Mouse (Mus musculus): ENCODE results near the gene Vmn1r211. TPM values are rescaled to one million over a fixed set of nuclear protein-coding genes. Genes with fewer than 3 reads are reported as not detected.
"Not testable (repeated sequence)": the region's sequence is repeated elsewhere in the genome, so short reads cannot be mapped to it uniquely, and the experiment has no call there.

Vmn1r211 gene
- not detected in 2 replicates for total RNA-seq (2014; fragmentation: Nextera tagmentation)
- 0.11 and 0.12 TPM in 2 replicates for total RNA-seq (2017)
- not detected in 2 replicates for polyA plus RNA-seq (2012)

- no peak within 1 kb of the TSS for H3K4me3 ChIP-seq (ENCODE audit: low read depth, low read length)
- no peaks in the 10 kb centered on the region for H3K9me3 ChIP-seq (replicated peaks)
- ATAC-seq (ENCODE audit: extremely low read depth, insufficient number of reproducible peaks, low FRiP score, poor library complexity, severe bottlenecking), result no peak
- no peaks in the 10 kb centered on the region for H3K4me1 ChIP-seq (ENCODE audit: insufficient read depth, low read depth, low read length)
- H3K36me3 ChIP-seq (replicated peaks), result no peaks in the 10 kb centered on the region
- DNase-seq (ENCODE audit: low spot score), result no peak
- H3K27me3 ChIP-seq (ENCODE audit: insufficient read depth, low read length), result no peaks in the 10 kb centered on the region
- TF ChIP-seq GATA1 (IDR thresholded peaks at IDR 0.05; ENCODE audit: borderline replicate concordance, low read length) (no peak), TAL1 (conservative IDR thresholded peaks at IDR 0.05; ENCODE audit: low read depth, low read length) (no peak), GATA2 (IDR thresholded peaks at IDR 0.05; ENCODE audit: borderline replicate concordance, low read depth, low read length) (no peak), POLR2AphosphoS5 (IDR thresholded peaks at IDR 0.05; ENCODE audit: insufficient replicate concordance, low read depth, low read length) (no peak), CTCF (IDR thresholded peaks at IDR 0.05; ENCODE audit: low read depth, low read length) (no peak)
Measured at GRCm38 (mm10) chr13:22857461-22857860, at the start of gene Vmn1r211. TSS of gene Vmn1r211 (minus strand) at chr13:22857561.

- no peak for ATAC-seq (ENCODE audit: extremely low read depth, insufficient number of reproducible peaks, low FRiP score, poor library complexity, severe bottlenecking)
- H3K27me3 ChIP-seq (ENCODE audit: insufficient read depth, low read length), result no peaks in the 10 kb centered on the region
- TF ChIP-seq GATA1 (IDR thresholded peaks at IDR 0.05; ENCODE audit: borderline replicate concordance, low read length) (no peak), POLR2AphosphoS5 (IDR thresholded peaks at IDR 0.05; ENCODE audit: insufficient replicate concordance, low read depth, low read length) (no peak), CTCF (IDR thresholded peaks at IDR 0.05; ENCODE audit: low read depth, low read length) (no peak), GATA2 (IDR thresholded peaks at IDR 0.05; ENCODE audit: borderline replicate concordance, low read depth, low read length) (no peak), TAL1 (conservative IDR thresholded peaks at IDR 0.05; ENCODE audit: low read depth, low read length) (no peak)
- H3K36me3 ChIP-seq (replicated peaks), result no peaks in the 10 kb centered on the region
- no peak within 1 kb of the TSS for H3K4me3 ChIP-seq (ENCODE audit: low read depth, low read length)
- no peak for DNase-seq (ENCODE audit: low spot score)
- no peaks in the 10 kb centered on the region for H3K9me3 ChIP-seq (replicated peaks)
- no peaks in the 10 kb centered on the region for H3K4me1 ChIP-seq (ENCODE audit: insufficient read depth, low read depth, low read length)
Measured at GRCm38 (mm10) chr13:22884105-22884504, 26.7 kb upstream of the Vmn1r211 start, which contains the start of gene Vmn1r212. TSS of gene Vmn1r212 (minus strand) at chr13:22884205.

- Histone ChIP-seq H3K9me3 (replicated peaks) (no peaks in the 10 kb centered on the region), H3K27me3 (ENCODE audit: insufficient read depth, low read length) (no peaks in the 10 kb centered on the region), H3K36me3 (replicated peaks) (no peaks in the 10 kb centered on the region), H3K4me3 (ENCODE audit: low read depth, low read length) (no peak overlapping the region), H3K4me1 (ENCODE audit: insufficient read depth, low read depth, low read length) (no peaks in the 10 kb centered on the region)
- DNase-seq (ENCODE audit: low spot score) (no peak), ATAC-seq (ENCODE audit: extremely low read depth, insufficient number of reproducible peaks, low FRiP score, poor library complexity, severe bottlenecking) (no peak)
- no peak for TF ChIP-seq CTCF (IDR thresholded peaks at IDR 0.05; ENCODE audit: low read depth, low read length)
- TF ChIP-seq GATA1 (IDR thresholded peaks at IDR 0.05; ENCODE audit: borderline replicate concordance, low read length), result no peak
- no peak for TF ChIP-seq GATA2 (IDR thresholded peaks at IDR 0.05; ENCODE audit: borderline replicate concordance, low read depth, low read length)
- no peak for TF ChIP-seq TAL1 (conservative IDR thresholded peaks at IDR 0.05; ENCODE audit: low read depth, low read length)
- no peak for TF ChIP-seq POLR2AphosphoS5 (IDR thresholded peaks at IDR 0.05; ENCODE audit: insufficient replicate concordance, low read depth, low read length)
Measured at GRCm38 (mm10) chr13:22879257-22879656, 21.9 kb upstream of the Vmn1r211 start.

GRCm38 (mm10) chr13:22854760-22855159 is 2.6 kb downstream of the Vmn1r211 start:
- Histone ChIP-seq H3K36me3 (replicated peaks) (no peaks in the 10 kb centered on the region), H3K4me3 (ENCODE audit: low read depth, low read length) (no peak overlapping the region), H3K9me3 (replicated peaks) (no peaks in the 10 kb centered on the region), H3K27me3 (ENCODE audit: insufficient read depth, low read length) (no peaks in the 10 kb centered on the region), H3K4me1 (ENCODE audit: insufficient read depth, low read depth, low read length) (no peaks in the 10 kb centered on the region)
- no peak for TF ChIP-seq CTCF (IDR thresholded peaks at IDR 0.05; ENCODE audit: low read depth, low read length)
- no peak for ATAC-seq (ENCODE audit: extremely low read depth, insufficient number of reproducible peaks, low FRiP score, poor library complexity, severe bottlenecking)
- no peak for DNase-seq (ENCODE audit: low spot score)

- no peak for TF ChIP-seq TAL1 (conservative IDR thresholded peaks at IDR 0.05; ENCODE audit: low read depth, low read length)
- TF ChIP-seq GATA2 (IDR thresholded peaks at IDR 0.05; ENCODE audit: borderline replicate concordance, low read depth, low read length), result no peak
- no peak for TF ChIP-seq GATA1 (IDR thresholded peaks at IDR 0.05; ENCODE audit: borderline replicate concordance, low read length)
- TF ChIP-seq CTCF (IDR thresholded peaks at IDR 0.05; ENCODE audit: low read depth, low read length), result no peak
- TF ChIP-seq POLR2AphosphoS5 (IDR thresholded peaks at IDR 0.05; ENCODE audit: insufficient replicate concordance, low read depth, low read length), result no peak
- DNase-seq (ENCODE audit: low spot score), result no peak
- Histone ChIP-seq H3K4me1 (ENCODE audit: insufficient read depth, low read depth, low read length) (no peaks in the 10 kb centered on the region), H3K9me3 (replicated peaks) (no peaks in the 10 kb centered on the region), H3K27me3 (ENCODE audit: insufficient read depth, low read length) (no peaks in the 10 kb centered on the region), H3K36me3 (replicated peaks) (no peaks in the 10 kb centered on the region), H3K4me3 (ENCODE audit: low read depth, low read length) (no peak overlapping the region)
- ATAC-seq (ENCODE audit: extremely low read depth, insufficient number of reproducible peaks, low FRiP score, poor library complexity, severe bottlenecking), result no peak
Measured at GRCm38 (mm10) chr13:22846798-22847197, 10.6 kb downstream of the Vmn1r211 start.

GRCm38 (mm10) chr13:22844304-22844703 is 13.1 kb downstream of the Vmn1r211 start:
- H3K27me3 ChIP-seq (ENCODE audit: insufficient read depth, low read length); H3K9me3 ChIP-seq (replicated peaks); H3K4me1 ChIP-seq (ENCODE audit: insufficient read depth, low read depth, low read length); ATAC-seq (ENCODE audit: extremely low read depth, insufficient number of reproducible peaks, low FRiP score, poor library complexity, severe bottlenecking); H3K4me3 ChIP-seq (ENCODE audit: low read depth, low read length); DNase-seq (ENCODE audit: low spot score); H3K36me3 ChIP-seq (replicated peaks): not testable (repeated sequence)

GRCm38 (mm10) chr13:22831248-22831647 is 26.1 kb downstream of the Vmn1r211 start, which contains the start of gene Vmn1r210:
TSS of gene Vmn1r210 (minus strand) at chr13:22831348.
- no peaks in the 10 kb centered on the region for H3K4me1 ChIP-seq (ENCODE audit: insufficient read depth, low read depth, low read length)
- H3K27me3 ChIP-seq (ENCODE audit: insufficient read depth, low read length), result no peaks in the 10 kb centered on the region
- no peaks in the 10 kb centered on the region for H3K9me3 ChIP-seq (replicated peaks)
- TF ChIP-seq TAL1 (conservative IDR thresholded peaks at IDR 0.05; ENCODE audit: low read depth, low read length) (no peak), GATA2 (IDR thresholded peaks at IDR 0.05; ENCODE audit: borderline replicate concordance, low read depth, low read length) (no peak), POLR2AphosphoS5 (IDR thresholded peaks at IDR 0.05; ENCODE audit: insufficient replicate concordance, low read depth, low read length) (no peak), GATA1 (IDR thresholded peaks at IDR 0.05; ENCODE audit: borderline replicate concordance, low read length) (no peak), CTCF (IDR thresholded peaks at IDR 0.05; ENCODE audit: low read depth, low read length) (no peak)
- ATAC-seq (ENCODE audit: extremely low read depth, insufficient number of reproducible peaks, low FRiP score, poor library complexity, severe bottlenecking) (no peak), DNase-seq (ENCODE audit: low spot score) (no peak)
- no peak within 1 kb of the TSS for H3K4me3 ChIP-seq (ENCODE audit: low read depth, low read length)
- H3K36me3 ChIP-seq (replicated peaks), result no peaks in the 10 kb centered on the region

- H3K27me3 ChIP-seq (ENCODE audit: insufficient read depth, low read length); H3K4me1 ChIP-seq (ENCODE audit: insufficient read depth, low read depth, low read length); ATAC-seq (ENCODE audit: extremely low read depth, insufficient number of reproducible peaks, low FRiP score, poor library complexity, severe bottlenecking); H3K4me3 ChIP-seq (ENCODE audit: low read depth, low read length); H3K36me3 ChIP-seq (replicated peaks); DNase-seq (ENCODE audit: low spot score); H3K9me3 ChIP-seq (replicated peaks): not testable (repeated sequence)
Measured at GRCm38 (mm10) chr13:22829395-22829794, 28.0 kb downstream of the Vmn1r211 start.

- not testable (repeated sequence) for H3K4me1 ChIP-seq (ENCODE audit: insufficient read depth, low read depth, low read length); DNase-seq (ENCODE audit: low spot score); H3K36me3 ChIP-seq (replicated peaks); H3K9me3 ChIP-seq (replicated peaks); ATAC-seq (ENCODE audit: extremely low read depth, insufficient number of reproducible peaks, low FRiP score, poor library complexity, severe bottlenecking); H3K4me3 ChIP-seq (ENCODE audit: low read depth, low read length); H3K27me3 ChIP-seq (ENCODE audit: insufficient read depth, low read length)
Measured at GRCm38 (mm10) chr13:22821601-22822000, 35.8 kb downstream of the Vmn1r211 start.

GRCm38 (mm10) chr13:22809582-22809981 is 47.8 kb downstream of the Vmn1r211 start, which contains the start of gene Vmn1r209:
TSS of gene Vmn1r209 (minus strand) at chr13:22809682.
- H3K27me3 ChIP-seq (ENCODE audit: insufficient read depth, low read length); H3K9me3 ChIP-seq (replicated peaks); ATAC-seq (ENCODE audit: extremely low read depth, insufficient number of reproducible peaks, low FRiP score, poor library complexity, severe bottlenecking); DNase-seq (ENCODE audit: low spot score); H3K4me1 ChIP-seq (ENCODE audit: insufficient read depth, low read depth, low read length); H3K4me3 ChIP-seq (ENCODE audit: low read depth, low read length); H3K36me3 ChIP-seq (replicated peaks): not testable (repeated sequence)

Measured in G1E (cell line).